Mouse (Mus musculus) ES-Bruce4 (cell line): Measurements from ENCODE around the gene Zswim3. TPM values are rescaled to one million over a fixed set of nuclear protein-coding genes. Genes with fewer than 3 reads are reported as not detected.

Experiments
- H3K27ac ChIP-seq: 2 replicates; pipeline ENCODE4 v1.5.1; 2012; ENCODE audit warnings: low read length, inconsistent platforms; ENCODE audit not compliant: insufficient read depth
- H3K27me3 ChIP-seq: 2 replicates; pipeline ENCODE4 v1.6.1; 2012; ENCODE audit warnings: mild to moderate bottlenecking, low read length, inconsistent platforms; ENCODE audit not compliant: control insufficient read depth, poor library complexity, insufficient read depth, severe bottlenecking
- H3K36me3 ChIP-seq: 2 replicates; pipeline ENCODE4 v1.6.1; 2012; ENCODE audit warnings: inconsistent platforms, mild to moderate bottlenecking, low read length, moderate library complexity; ENCODE audit not compliant: control insufficient read depth, poor library complexity, insufficient read depth, severe bottlenecking
- H3K4me1 ChIP-seq: one replicate; pipeline ENCODE4 v1.8.1; 2011; ENCODE audit warnings: low read length; ENCODE audit not compliant: control insufficient read depth, insufficient read depth
- H3K4me3 ChIP-seq: 2 replicates; pipeline ENCODE4 v1.5.1; 2011; ENCODE audit warnings: low read depth, mild to moderate bottlenecking, low read length
- H3K9ac ChIP-seq: 2 replicates; pipeline ENCODE4 v1.6.1; 2012; ENCODE audit warnings: low read depth, mild to moderate bottlenecking, inconsistent platforms; ENCODE audit not compliant: poor library complexity, severe bottlenecking
- H3K9me3 ChIP-seq: replicated peaks from 2 replicates; pipeline ENCODE4 v1.6.1; 2012; ENCODE audit warnings: mild to moderate bottlenecking, low read length, inconsistent platforms; ENCODE audit not compliant: control insufficient read depth, poor library complexity, insufficient read depth, severe bottlenecking
- CTCF ChIP-seq: IDR thresholded peaks from one replicate; pipeline ENCODE4 v1.8.1; 2011; ENCODE audit warnings: low read depth, low read length
- EP300 ChIP-seq: IDR thresholded peaks from 2 replicates; pipeline ENCODE4 v1.6.1; 2011; ENCODE audit warnings: low read depth, low read length; ENCODE audit not compliant: insufficient read depth
- POLR2A ChIP-seq: IDR thresholded peaks from one replicate; pipeline ENCODE4 v1.8.1; 2011; ENCODE audit warnings: low read length; ENCODE audit not compliant: insufficient read depth
- polyA plus RNA-seq: library from polyadenylated mRNA; stranded (reverse); fragments of >200 nt; gene quantifications from 2 replicates; pipeline ENCODE4 v1.2.4, GENCODE M21; 2011; ENCODE audit warnings: low read depth; ENCODE audit not compliant: missing spikeins, insufficient read depth, insufficient read length

Zswim3 gene
- polyA plus RNA-seq, 1 experiment: 10.7 TPM

DNA sequence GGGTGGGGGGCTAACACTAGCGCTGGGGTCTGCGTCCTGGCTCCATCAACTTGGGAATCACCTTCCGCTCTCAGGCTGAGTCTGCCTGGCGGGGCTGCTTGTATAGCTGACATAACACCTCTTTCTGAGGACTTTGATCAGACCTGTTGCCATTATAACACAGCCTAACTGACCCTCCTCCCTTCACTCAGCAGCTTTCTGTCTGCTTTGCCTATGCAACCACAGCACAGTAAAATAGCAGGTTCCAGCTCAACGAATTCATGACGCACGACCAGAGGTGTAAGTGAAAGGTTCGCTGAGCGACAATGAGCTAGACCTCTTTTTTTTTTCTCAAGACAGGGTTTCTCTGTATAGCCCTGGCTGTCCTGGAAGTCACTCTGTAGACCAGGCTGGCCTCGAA is 26.1 kb downstream of the Zswim3 start:
- H3K4me1 ChIP-seq: no peaks in the 10 kb centered on the region
- no peak overlapping the region for H3K9ac ChIP-seq
- no peaks in the 10 kb centered on the region for H3K9me3 ChIP-seq
- H3K27ac ChIP-seq: no peak overlapping the region
- peaks cover 20% of the 10 kb centered on the region for H3K36me3 ChIP-seq
- TF ChIP-seq POLR2A: no peak
- TF ChIP-seq EP300: no peak
- no peak for TF ChIP-seq CTCF
- no peaks in the 10 kb centered on the region for H3K27me3 ChIP-seq
- H3K4me3 ChIP-seq: no peak overlapping the region

GRCm38 (mm10) chr2:164832032-164832747 is 27.3 kb downstream of the Zswim3 start:
- Histone ChIP-seq H3K9me3 (no peaks in the 10 kb centered on the region), H3K9ac (peak overlapping the region; percentile 78), H3K4me3 (peak overlapping the region; percentile 84), H3K27ac (no peak overlapping the region), H3K27me3 (no peaks in the 10 kb centered on the region), H3K36me3 (peaks cover 18% of the 10 kb centered on the region), H3K4me1 (no peaks in the 10 kb centered on the region)
- no peak for TF ChIP-seq EP300
- TF ChIP-seq POLR2A: no peak
- TF ChIP-seq CTCF: no peak

GRCm38 (mm10) chr2:164832748-164833301 is 27.9 kb downstream of the Zswim3 start, which contains the start of gene Ctsa:
Gene Ctsa (plus strand): TSS chr2:164832873.
- H3K36me3 ChIP-seq: peaks cover 12% of the 10 kb centered on the region
- peak within 1 kb of the TSS; percentile 84 for H3K4me3 ChIP-seq
- H3K27ac ChIP-seq: 0 out of 2 replicates have a peak within 1 kb of the TSS, but pooled peaks have one; percentile 12
- no peaks in the 10 kb centered on the region for H3K27me3 ChIP-seq
- no peaks in the 10 kb centered on the region for H3K9me3 ChIP-seq
- H3K9ac ChIP-seq: peak within 1 kb of the TSS; percentile 78
- no peaks in the 10 kb centered on the region for H3K4me1 ChIP-seq
- TF ChIP-seq CTCF (peak; percentile 40), EP300 (0 out of 2 replicates have a peak, but pooled peaks have one; percentile 58), POLR2A (no peak)

- Histone ChIP-seq H3K9me3 (no peaks in the 10 kb centered on the region), H3K36me3 (peaks cover 14% of the 10 kb centered on the region), H3K27ac (0 out of 2 replicates have a peak within 1 kb of the TSS, but pooled peaks have one; percentile 12), H3K27me3 (no peaks in the 10 kb centered on the region), H3K4me3 (peak within 1 kb of the TSS; percentile 84), H3K9ac (peak within 1 kb of the TSS; percentile 78), H3K4me1 (no peaks in the 10 kb centered on the region)
- TF ChIP-seq POLR2A (no peak), EP300 (peak; percentile 84)
Measured at GRCm38 (mm10) chr2:164833314-164833959, 28.5 kb downstream of the Zswim3 start, which contains the start of gene Neurl2. Gene Neurl2 (minus strand): TSS chr2:164833456.

- no peak overlapping the region for H3K27ac ChIP-seq
- TF ChIP-seq POLR2A: no peak
- TF ChIP-seq EP300: no peak
- TF ChIP-seq CTCF: no peak
- peak overlapping the region; percentile 78 for H3K9ac ChIP-seq
- H3K4me1 ChIP-seq: no peaks in the 10 kb centered on the region
- H3K4me3 ChIP-seq: peak overlapping the region; percentile 84
- no peaks in the 10 kb centered on the region for H3K27me3 ChIP-seq
- peaks cover 23% of the 10 kb centered on the region for H3K36me3 ChIP-seq
- H3K9me3 ChIP-seq: no peaks in the 10 kb centered on the region
Measured at GRCm38 (mm10) chr2:164834531-164834930, 29.6 kb downstream of the Zswim3 start.

- Histone ChIP-seq H3K27ac (no peak overlapping the region), H3K4me1 (no peaks in the 10 kb centered on the region)
- TF ChIP-seq CTCF (no peak), POLR2A (no peak), EP300 (no peak)
Measured at GRCm38 (mm10) chr2:164835164-164835563, 30.3 kb downstream of the Zswim3 start.

More at GRCm38 (mm10) chr2:164835164-164835563, 30.3 kb downstream of the Zswim3 start:
- no peaks in the 10 kb centered on the region for H3K27me3 ChIP-seq
- H3K4me3 ChIP-seq: peak overlapping the region; percentile 23; the same call in 1 of the 2 replicates
- peaks cover 26% of the 10 kb centered on the region for H3K36me3 ChIP-seq
- H3K9ac ChIP-seq: no peak overlapping the region
- H3K9me3 ChIP-seq: no peaks in the 10 kb centered on the region
